Mouse (Mus musculus) hindbrain, embryonic 16.5 days (tissue): ENCODE data around the gene Adh7. TPM values are rescaled to one million over a fixed set of nuclear protein-coding genes. Genes with fewer than 3 reads are reported as not detected.
A peak's percentile ranks its signal among the peaks of the same experiment; 100 is the strongest.

Source experiments
- ATAC-seq: fragments of 200-750 bp; cut with Nextera tagmentation; 2 replicates; pipeline ENCODE4 v1.8.0; 2017; ENCODE audit warnings: moderate TSS enrichment, moderate library complexity
- H3K27ac ChIP-seq: fragments of 300-500 bp; sonication (generic); 2 replicates; pipeline ENCODE4 v1.5.1; 2014; ENCODE audit warnings: low read depth, mild to moderate bottlenecking, control low read depth, low read length, moderate library complexity
- H3K27me3 ChIP-seq: fragments of 300-500 bp; sonication (generic); replicated peaks from 2 replicates; pipeline ENCODE4 v1.6.1; 2014; ENCODE audit warnings: low read length; ENCODE audit not compliant: control insufficient read depth, insufficient read depth
- H3K36me3 ChIP-seq: fragments of 300-500 bp; sonication (generic); 2 replicates; pipeline ENCODE4 v1.6.1; 2014; ENCODE audit warnings: mild to moderate bottlenecking, low read length, moderate library complexity, mixed read lengths; ENCODE audit not compliant: control insufficient read depth, insufficient read depth
- H3K4me1 ChIP-seq: fragments of 300-500 bp; sonication (generic); 2 replicates; pipeline ENCODE4 v1.6.1; 2014; ENCODE audit warnings: low read depth, low read length; ENCODE audit not compliant: control insufficient read depth, insufficient read depth
- H3K4me2 ChIP-seq: fragments of 300-500 bp; sonication (generic); 2 replicates; pipeline ENCODE4 v1.6.1; 2014; ENCODE audit warnings: mild to moderate bottlenecking, low read length, control low read depth, moderate library complexity
- H3K4me3 ChIP-seq: fragments of 300-500 bp; sonication (generic); 2 replicates; pipeline ENCODE4 v1.5.1; 2014; ENCODE audit warnings: mild to moderate bottlenecking, low read length, control low read depth, moderate library complexity
- H3K9ac ChIP-seq: fragments of 300-500 bp; sonication (generic); 2 replicates; pipeline ENCODE4 v1.6.1; 2014; ENCODE audit warnings: low read depth, mild to moderate bottlenecking, control low read depth, low read length, moderate library complexity
- H3K9me3 ChIP-seq: fragments of 300-500 bp; sonication (generic); 2 replicates; pipeline ENCODE4 v1.6.1; 2014; ENCODE audit warnings: mild to moderate bottlenecking, low read length, moderate library complexity; ENCODE audit not compliant: control insufficient read depth
- WGBS: fragments of 180-500 bp; shearing (Covaris S2); extraction: QIAGEN DNeasy Blood & Tissue Kit; methylation state at CpG from one replicate; pipeline ENCODE4 v1.1.7; 2014; 5-methylcytosine and 5-hydroxymethylcytosine counted together
- polyA plus RNA-seq: library from polyadenylated mRNA; unstranded; fragments of >200 nt; fragmentation: Nextera tagmentation; extraction: Ambion mirVana; gene quantifications from 2 replicates; pipeline ENCODE4 v1.2.1, GENCODE M21; 2015

Gene Adh7
- polyA plus RNA-seq, 1 experiment from 2014 or later: 0.96 TPM

GRCm38 (mm10) chr3:138197093-138197492, 20.5 kb upstream of the Adh7 start:
- H3K27ac ChIP-seq: no peak overlapping the region
- H3K4me2 ChIP-seq: no peak overlapping the region
- H3K27me3 ChIP-seq: no peaks in the 10 kb centered on the region
- no peak overlapping the region for H3K4me3 ChIP-seq
- no peaks in the 10 kb centered on the region for H3K36me3 ChIP-seq
- no peak overlapping the region for H3K9ac ChIP-seq
- no peak for ATAC-seq
- H3K4me1 ChIP-seq: no peaks in the 10 kb centered on the region
- no peaks in the 10 kb centered on the region for H3K9me3 ChIP-seq
- 81% methylated on average over 14 of the region's 14 CpGs for WGBS

- Histone ChIP-seq H3K4me2 (no peak overlapping the region), H3K4me3 (no peak overlapping the region), H3K27me3 (no peaks in the 10 kb centered on the region), H3K9me3 (no peaks in the 10 kb centered on the region), H3K4me1 (no peaks in the 10 kb centered on the region), H3K27ac (no peak overlapping the region), H3K36me3 (no peaks in the 10 kb centered on the region), H3K9ac (no peak overlapping the region)
- ATAC-seq: no peak
- WGBS: 59% methylated on average over 9 of the region's 9 CpGs
Measured at GRCm38 (mm10) chr3:138197556-138197955, 20.0 kb upstream of the Adh7 start.

DNA sequence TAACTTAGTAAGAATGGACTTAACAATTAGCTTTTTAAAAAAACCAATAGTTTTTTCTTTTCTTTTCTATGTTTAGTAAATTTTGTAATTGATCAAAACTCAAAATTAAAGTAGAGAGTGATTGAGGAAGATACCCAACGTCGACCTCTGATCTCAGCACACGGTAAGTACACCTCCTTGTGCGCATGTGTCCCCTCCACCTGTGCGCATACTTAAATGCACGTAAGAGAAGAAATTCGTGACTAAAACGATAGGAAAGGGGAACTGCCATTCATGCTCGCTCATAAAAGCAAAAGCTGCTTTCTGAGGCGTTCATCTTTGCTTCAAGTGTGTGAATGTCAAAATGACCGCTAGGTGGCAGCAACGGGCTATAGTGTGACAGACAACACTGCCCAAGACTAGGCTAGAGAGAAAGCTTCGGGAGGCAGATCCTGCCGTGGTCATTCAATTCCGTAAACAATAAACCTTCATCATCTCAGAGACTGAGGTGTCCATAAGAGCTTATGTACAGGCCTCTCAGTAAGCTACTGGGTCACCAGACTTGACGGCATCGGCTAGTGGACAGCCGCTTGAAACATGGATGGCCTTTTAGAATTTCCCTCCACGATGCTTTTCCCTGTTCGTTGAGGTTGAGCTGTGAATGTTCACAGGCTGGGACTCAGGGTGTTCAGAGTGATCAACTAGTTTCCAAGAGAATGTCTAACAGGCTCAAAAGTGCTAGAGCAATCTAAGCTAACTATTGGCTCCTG, 19.4 kb upstream of the Adh7 start:
- 22% methylated on average over 20 of the region's 20 CpGs for WGBS
- no peaks in the 10 kb centered on the region for H3K36me3 ChIP-seq
- no peaks in the 10 kb centered on the region for H3K4me1 ChIP-seq
- H3K9ac ChIP-seq: peak overlapping the region; percentile 39
- no peak overlapping the region for H3K27ac ChIP-seq
- no peaks in the 10 kb centered on the region for H3K27me3 ChIP-seq
- peak; percentile 99 for ATAC-seq
- H3K4me3 ChIP-seq: peak overlapping the region; percentile 23
- H3K9me3 ChIP-seq: no peaks in the 10 kb centered on the region
- H3K4me2 ChIP-seq: peak overlapping the region; percentile 49

DNA sequence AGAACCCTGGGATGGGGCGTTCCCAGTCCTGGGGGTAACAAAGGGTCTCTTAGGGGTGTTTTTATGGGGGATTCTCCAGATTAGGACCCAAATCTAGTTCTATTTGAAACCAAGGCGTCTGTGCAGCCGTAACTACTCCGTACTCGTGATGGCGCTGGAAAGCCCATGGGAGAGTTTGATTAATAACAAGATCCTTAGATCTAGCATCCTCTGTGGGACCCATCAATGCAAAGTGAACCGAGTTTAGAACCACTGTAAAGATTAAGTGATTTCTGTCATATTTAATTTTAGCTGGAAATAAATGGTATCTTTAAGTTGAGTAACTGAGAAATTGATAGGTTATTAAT, 18.9 kb upstream of the Adh7 start:
- ATAC-seq: peak; percentile 22; the same call in 1 of the 2 replicates
- H3K4me2 ChIP-seq: peak overlapping the region; percentile 49
- no peak overlapping the region for H3K27ac ChIP-seq
- H3K4me3 ChIP-seq: no peak overlapping the region; the same call in 1 of the 2 replicates
- H3K36me3 ChIP-seq: no peaks in the 10 kb centered on the region
- WGBS: 62% methylated on average over 7 of the region's 7 CpGs
- no peaks in the 10 kb centered on the region for H3K4me1 ChIP-seq
- peak overlapping the region; percentile 39; the same call in 1 of the 2 replicates for H3K9ac ChIP-seq
- H3K27me3 ChIP-seq: no peaks in the 10 kb centered on the region
- no peaks in the 10 kb centered on the region for H3K9me3 ChIP-seq

DNA sequence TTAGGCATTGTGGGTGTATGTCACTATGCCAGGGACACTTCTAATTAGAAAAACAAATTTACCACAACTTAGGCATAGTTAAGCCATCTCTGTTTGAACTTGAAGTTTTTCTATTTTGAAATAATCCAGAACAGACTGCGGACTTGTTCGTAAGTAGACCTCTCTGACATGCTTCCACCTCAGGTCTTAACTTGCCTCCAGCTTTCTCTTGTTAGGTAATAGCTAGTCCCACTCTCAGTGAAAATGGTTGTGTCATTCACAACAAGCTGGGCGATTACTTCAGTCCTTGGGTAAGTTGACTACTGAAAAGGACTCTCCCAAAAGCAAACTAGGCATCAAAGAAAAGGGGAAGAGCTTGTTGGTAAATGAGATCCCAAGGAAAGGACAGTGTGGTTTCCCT, 8.7 kb upstream of the Adh7 start:
- H3K9ac ChIP-seq: no peak overlapping the region
- H3K9me3 ChIP-seq: no peaks in the 10 kb centered on the region
- no peak overlapping the region for H3K4me2 ChIP-seq
- no peak for ATAC-seq
- no peaks in the 10 kb centered on the region for H3K36me3 ChIP-seq
- no peaks in the 10 kb centered on the region for H3K27me3 ChIP-seq
- H3K4me3 ChIP-seq: no peak overlapping the region
- WGBS: 96% methylated on average over 3 of the region's 3 CpGs
- no peak overlapping the region for H3K27ac ChIP-seq
- H3K4me1 ChIP-seq: no peaks in the 10 kb centered on the region

- no peak for ATAC-seq
- H3K4me1 ChIP-seq: no peaks in the 10 kb centered on the region; the same call in 1 of the 2 replicates
- H3K27ac ChIP-seq: no peak overlapping the region
- H3K4me3 ChIP-seq: no peak overlapping the region
- H3K4me2 ChIP-seq: no peak overlapping the region
- 72% methylated on average over 5 of the region's 5 CpGs for WGBS
- H3K9me3 ChIP-seq: no peaks in the 10 kb centered on the region
- no peaks in the 10 kb centered on the region for H3K36me3 ChIP-seq
- no peak overlapping the region for H3K9ac ChIP-seq
- no peaks in the 10 kb centered on the region for H3K27me3 ChIP-seq
Measured at GRCm38 (mm10) chr3:138210432-138211075, 7.0 kb upstream of the Adh7 start.

DNA sequence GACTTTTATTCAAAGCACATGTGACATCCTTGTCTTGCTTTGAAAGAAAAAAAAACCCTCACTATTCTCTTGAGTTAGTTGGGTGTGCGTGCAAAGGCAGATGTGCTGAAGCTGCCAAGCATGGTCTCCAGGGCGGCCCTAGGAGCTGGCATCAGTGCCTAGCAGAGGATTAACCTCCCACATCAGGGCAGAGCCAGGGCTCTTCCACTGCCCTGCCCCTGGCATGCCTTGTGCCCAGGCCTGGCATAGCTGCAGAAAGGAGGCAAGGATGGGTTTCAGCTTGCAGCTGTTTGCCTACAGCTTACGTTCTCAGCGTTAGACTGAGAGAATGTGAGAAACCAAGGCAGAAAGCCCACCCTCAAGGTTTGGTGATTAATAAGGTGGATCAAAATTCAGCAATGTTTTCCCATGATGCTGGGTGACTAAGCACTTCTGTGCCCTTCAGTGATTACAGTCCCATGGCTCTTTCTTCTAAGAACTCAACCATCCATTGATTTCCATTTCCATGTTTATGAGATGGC, 5.1 kb upstream of the Adh7 start:
- H3K4me2 ChIP-seq: no peak overlapping the region
- H3K27ac ChIP-seq: no peak overlapping the region
- H3K27me3 ChIP-seq: no peaks in the 10 kb centered on the region
- no peaks in the 10 kb centered on the region for H3K9me3 ChIP-seq
- H3K36me3 ChIP-seq: no peaks in the 10 kb centered on the region
- H3K4me1 ChIP-seq: no peaks in the 10 kb centered on the region; the same call in 1 of the 2 replicates
- H3K4me3 ChIP-seq: no peak overlapping the region
- no peak for ATAC-seq
- WGBS: 88% methylated on average over 4 of the region's 4 CpGs
- no peak overlapping the region for H3K9ac ChIP-seq

GRCm38 (mm10) chr3:138215395-138215989, 2.1 kb upstream of the Adh7 start:
- Histone ChIP-seq H3K27me3 (no peaks in the 10 kb centered on the region), H3K9me3 (no peaks in the 10 kb centered on the region), H3K36me3 (no peaks in the 10 kb centered on the region), H3K4me1 (no peaks in the 10 kb centered on the region; the same call in 1 of the 2 replicates), H3K27ac (no peak overlapping the region), H3K4me2 (no peak overlapping the region), H3K9ac (no peak overlapping the region; the same call in 1 of the 2 replicates), H3K4me3 (no peak overlapping the region)
- ATAC-seq: no peak; the same call in 1 of the 2 replicates
- WGBS: 24% methylated on average over 11 of the region's 11 CpGs

GRCm38 (mm10) chr3:138216091-138216490, 1.5 kb upstream of the Adh7 start:
- WGBS: 85% methylated on average over 8 of the region's 8 CpGs
- no peaks in the 10 kb centered on the region; the same call in 1 of the 2 replicates for H3K4me1 ChIP-seq
- H3K4me2 ChIP-seq: no peak overlapping the region
- no peak for ATAC-seq
- no peak overlapping the region for H3K27ac ChIP-seq
- no peaks in the 10 kb centered on the region for H3K27me3 ChIP-seq
- H3K9ac ChIP-seq: no peak overlapping the region
- H3K4me3 ChIP-seq: no peak overlapping the region
- H3K36me3 ChIP-seq: no peaks in the 10 kb centered on the region
- H3K9me3 ChIP-seq: no peaks in the 10 kb centered on the region
